Mouse (Mus musculus) gastrocnemius, postnatal 14 days (tissue): Measurements from ENCODE around the gene Msh5. TPM values are rescaled to one million over a fixed set of nuclear protein-coding genes. Genes with fewer than 3 reads are reported as not detected.

Experiments used
- DNase-seq: peaks from one replicate; pipeline ENCODE4 v3.0.0; 2021; ENCODE audit warnings: mixed read lengths
- intact Hi-C: fragments of 180-260 bp; cut with DNase I; formaldehyde crosslinking; loops from one replicate; pipeline ENCODE4 v1.15.1; 2025; ENCODE audit warnings: low total_unique reads
- total RNA-seq, 2 experiments: library from RNA; stranded (reverse); gene quantifications; 2 replicates each; pipeline ENCODE4 v1.2.3; 2021

Msh5 gene
- total RNA-seq, 2 experiments from 2014 or later: 0.84 to 0.94 TPM

DNA sequence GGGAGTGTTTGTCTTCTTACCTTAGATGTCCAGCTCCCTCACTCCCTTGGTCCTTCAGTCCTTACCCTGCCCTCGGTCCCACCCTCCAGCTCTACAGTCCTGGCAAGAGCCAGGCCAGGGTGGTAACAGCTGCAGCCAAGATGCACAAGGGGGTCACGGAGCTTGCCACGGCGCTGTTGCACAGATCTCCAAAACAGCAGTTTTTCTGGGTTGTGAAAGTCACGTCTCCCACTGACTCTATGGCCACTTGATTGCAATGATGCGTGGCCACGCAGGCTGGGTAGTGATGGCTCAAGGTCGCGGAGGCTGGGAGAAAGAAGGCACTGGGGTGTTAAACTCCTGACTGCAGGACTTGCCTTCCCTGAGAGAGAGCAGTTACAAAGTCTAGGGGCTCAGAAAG lies 24.9 kb upstream of the Msh5 start:
- intact Hi-C loops: no loop called here

DNA sequence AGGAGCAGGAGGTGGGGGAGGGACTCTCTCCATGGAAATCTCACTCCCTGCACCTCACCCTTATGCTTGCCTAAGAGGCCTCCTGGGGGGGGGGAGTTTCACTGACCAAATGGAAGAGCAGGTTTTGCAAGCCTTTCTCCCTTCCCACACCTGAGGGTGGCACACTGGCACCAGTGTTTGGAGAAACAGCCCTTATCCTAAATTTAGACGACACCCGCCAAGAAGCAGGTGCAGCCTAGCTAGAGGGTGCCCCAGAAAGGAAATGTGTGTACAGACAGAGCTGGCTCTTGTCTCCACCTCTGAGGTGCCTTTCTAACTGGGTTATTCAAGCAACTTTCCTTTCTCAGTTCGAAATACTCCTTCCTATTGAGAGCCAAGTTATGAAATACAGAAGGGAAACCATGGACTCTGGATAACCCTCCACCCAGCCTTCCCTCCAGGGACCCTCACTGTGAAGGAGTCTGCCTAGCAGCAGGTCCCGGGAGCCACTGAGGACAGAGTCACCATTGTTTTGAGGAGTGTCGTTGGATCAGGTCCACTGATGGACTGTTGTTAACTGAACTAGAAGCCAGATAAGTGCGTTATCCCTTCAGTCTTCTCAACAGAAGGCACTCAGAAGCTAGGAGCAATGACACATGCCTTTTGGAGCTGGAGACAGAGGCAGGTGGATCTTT lies 24.1 kb upstream of the Msh5 start:
- DNase-seq: no peak
- intact Hi-C loops: no loop called here

More for the DNA sequence above, 24.9 kb upstream of the Msh5 start:
- no peak for DNase-seq

DNA sequence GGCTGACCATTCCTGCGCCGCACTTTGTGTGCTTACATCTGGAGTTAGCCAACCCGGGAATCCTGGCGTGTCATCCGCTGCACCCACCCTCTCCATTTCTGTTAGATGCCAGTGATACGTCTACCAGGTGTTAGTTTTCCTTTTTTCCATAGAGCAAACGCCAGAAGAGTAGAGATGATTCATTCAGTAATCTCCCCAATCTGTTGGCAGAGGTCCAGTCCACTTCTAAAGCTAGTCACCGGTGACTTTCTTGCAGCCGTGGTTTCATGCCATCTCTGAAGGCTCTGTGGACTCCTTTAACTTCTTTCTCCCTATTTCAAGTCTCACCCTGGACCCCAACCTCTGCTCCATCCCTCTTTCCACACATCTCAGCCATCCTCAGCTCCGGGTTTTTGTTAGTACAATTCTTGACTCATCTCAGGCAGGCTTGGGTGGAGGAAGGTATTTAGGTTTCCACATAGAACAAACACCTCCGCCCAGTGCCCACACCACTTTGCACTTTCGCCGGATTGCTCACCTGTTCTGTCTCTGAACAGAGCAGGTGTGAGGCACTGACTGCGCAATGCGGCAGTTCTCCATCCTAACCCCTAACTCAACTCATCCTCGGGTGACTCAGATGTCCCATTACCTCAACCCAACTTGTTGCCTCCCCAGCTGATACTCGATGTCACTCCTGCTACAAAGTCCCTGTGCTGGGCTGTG lies 21.8 kb upstream of the Msh5 start:
- no peak for DNase-seq
- intact Hi-C loops: no loop called here

DNA sequence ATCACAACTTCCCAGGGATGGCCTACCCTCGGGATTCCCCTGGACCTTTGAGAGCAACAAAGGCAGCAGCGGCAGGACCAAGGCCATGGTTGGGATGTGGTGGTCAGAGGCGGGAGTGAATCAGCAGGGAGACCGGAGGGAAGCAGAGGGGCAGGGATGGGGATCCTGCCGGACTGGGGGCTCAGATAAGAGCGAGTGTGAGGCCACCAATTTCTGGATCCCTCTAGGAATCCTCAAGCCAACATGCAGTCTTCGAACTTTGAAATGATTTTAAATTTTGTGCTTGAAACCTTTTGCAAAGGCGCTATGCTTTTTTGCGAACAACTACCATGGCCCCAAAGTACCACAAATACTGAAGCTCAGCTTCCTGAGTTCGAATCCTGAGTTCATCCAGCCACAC lies 19.5 kb upstream of the Msh5 start, which contains the start of gene Mpig6b:
TSS of gene Mpig6b (minus strand) at position 101 of the 400 bp plus-strand sequence.
- intact Hi-C loops: no loop called here
- no peak for DNase-seq

DNA sequence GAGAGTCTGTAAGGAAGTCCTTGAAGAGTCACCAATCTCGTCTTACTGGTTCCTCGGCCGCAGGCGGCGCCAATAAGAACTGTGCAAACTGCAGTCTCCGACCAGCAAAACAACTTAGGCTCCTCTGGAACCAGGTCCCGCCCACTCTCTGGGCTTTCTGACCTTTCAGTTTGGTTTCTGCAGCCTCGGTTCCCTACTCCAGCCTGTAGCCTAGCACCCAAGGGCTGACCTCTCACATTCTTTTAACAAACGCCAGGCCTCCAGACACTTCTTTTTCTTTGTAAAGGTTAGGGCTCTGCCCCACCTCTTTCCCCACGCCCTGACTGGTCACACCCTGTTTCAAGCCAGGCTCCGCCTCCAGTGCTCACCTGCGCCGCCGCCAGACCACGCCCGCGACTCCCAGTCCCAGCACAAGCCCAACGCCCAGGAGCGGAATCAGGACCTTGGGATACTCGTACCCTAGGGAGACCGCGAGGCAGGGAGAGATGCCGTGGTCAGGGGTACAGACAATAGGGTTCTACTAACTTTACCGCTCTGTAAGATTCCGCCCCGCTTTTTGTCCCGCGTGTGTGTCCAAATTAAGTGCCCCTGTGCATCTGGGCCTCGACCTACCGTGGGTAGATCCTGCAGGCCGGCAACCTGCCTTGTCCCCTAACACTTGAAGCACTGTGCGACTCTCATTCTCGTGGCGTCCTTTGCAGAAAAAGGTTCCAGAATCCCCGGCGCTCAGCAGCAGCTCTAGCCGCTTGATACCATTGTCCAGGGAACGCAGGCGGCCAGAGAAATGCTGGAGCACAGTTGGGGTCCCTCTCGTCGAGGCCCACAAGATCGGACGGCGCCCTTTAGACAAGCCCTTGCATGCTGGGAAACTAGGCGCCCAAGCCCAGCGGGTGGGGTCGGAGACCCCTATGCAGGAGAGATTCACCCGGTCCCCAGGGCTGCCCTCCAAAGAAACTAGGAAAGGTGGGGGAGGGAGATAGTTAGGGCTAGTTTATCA lies 18.7 kb upstream of the Msh5 start, which contains the start of gene Ly6g6c:
TSS of gene Ly6g6c (plus strand) at position 438 of the 997 bp plus-strand sequence.
- DNase-seq: peak; percentile 51
- intact Hi-C loops: no loop called here

DNA sequence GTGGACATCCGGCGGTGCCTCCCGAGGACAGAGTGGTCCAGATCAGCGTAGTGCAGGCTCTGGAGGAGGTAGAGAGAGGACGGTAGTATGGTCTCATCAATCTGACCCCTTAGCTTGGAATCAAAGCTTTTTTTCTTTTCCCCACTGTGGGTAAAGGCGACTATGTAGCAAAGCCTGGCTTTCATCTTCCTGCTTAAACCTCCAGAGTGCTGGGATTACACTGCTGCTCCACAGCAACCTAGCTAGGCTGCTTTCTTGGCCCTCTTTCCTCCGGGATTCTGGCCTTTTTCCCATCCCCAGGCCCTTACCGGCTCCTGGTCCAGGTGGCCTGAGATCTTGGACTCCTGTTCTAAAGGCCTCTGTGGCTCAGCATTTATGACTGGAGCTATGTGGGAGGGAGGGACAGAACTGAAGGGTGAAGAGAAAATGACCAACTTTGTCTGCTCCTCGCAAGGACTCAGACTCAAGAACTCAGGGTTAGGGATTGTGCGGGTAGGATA lies 17.9 kb upstream of the Msh5 start:
- intact Hi-C loops: no loop called here
- DNase-seq: no peak

DNA sequence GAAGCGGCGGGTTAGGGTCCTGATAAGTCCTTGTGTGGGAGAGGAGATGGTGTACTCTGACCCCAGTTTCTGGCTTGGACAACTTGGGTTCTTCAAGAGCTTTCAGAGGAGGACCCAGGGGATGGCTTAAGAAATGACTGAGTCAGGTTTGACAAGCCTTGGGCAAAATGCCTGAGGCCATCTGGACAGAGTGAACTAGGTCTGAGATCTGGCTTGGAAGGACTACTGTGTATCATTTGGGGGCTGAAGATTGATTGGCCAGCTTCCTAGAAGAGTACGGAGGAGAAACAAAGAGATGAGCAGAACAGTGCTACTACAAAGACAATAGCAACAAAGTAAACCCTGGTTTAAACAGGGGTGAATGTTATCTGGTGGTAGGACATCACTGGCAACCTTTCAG lies 16.9 kb upstream of the Msh5 start:
- DNase-seq: no peak
- intact Hi-C loops: no loop called here

DNA sequence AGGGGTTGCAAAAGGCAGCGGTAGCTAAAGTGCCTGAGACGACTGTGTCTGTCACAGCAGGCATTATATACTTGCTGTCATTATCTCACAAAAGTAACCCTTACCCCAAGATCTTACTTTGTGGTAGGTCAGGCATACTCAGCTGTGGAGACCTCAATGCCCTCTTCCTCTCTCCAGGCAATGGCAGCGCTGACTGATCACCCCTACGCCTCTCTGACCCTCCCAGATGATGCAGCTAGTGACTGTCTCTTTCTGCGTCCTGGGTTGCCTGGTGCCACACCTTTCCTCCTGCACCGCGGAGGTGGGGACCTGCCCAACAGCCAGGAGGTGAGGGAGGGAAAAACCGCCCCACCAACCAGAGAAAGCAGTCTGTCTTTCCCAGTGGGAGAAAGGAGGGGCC lies 14.8 kb upstream of the Msh5 start:
- intact Hi-C loops: no loop called here
- DNase-seq: no peak

DNA sequence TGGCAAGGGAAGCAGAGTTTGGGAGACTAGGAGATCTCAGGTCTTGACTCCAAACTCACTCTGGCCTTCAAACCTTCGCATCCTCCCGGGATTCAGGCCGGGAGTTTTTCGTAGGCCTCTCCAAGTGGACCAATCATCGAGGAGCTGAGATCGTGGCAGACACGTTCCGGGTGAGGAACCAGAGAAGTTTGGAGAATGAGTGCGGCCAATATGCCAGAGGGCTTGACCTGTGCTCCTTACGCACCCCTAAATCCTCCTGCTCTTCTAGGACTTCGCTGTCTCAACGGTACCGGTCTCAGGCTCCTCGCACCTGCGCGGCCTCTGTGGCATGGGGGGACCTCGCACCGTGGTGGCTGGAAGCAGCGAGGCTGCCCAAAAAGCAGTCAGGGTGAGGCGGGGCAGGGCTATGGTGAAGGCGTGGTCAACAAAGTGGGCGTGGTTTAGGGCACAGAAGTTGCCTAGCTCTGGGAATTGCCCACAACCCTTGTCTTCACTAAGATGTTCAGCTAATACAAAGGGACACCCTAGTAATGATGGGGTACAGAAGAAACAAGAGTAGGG lies 14.3 kb upstream of the Msh5 start:
- no peak for DNase-seq
- intact Hi-C loops: no loop called here

DNA sequence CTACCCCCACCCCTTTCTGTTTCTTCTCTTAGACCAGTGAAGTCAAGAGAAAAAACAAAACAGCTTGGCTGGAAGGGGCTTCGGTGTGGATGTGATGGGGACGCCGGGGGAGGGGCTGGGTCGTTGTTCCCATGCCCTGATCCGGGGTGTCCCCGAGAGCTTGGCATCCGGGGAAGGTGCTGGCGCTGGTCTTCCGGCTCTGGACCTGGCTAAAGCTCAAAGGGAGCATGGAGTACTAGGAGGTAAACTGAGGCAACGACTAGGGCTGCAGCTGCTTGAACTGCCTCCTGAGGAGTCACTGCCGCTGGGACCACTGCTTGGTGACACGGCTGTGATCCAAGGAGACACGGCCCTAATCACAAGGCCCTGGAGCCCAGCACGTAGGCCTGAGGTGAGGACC lies 13.5 kb upstream of the Msh5 start:
- DNase-seq: no peak
- intact Hi-C loops: no loop called here

DNA sequence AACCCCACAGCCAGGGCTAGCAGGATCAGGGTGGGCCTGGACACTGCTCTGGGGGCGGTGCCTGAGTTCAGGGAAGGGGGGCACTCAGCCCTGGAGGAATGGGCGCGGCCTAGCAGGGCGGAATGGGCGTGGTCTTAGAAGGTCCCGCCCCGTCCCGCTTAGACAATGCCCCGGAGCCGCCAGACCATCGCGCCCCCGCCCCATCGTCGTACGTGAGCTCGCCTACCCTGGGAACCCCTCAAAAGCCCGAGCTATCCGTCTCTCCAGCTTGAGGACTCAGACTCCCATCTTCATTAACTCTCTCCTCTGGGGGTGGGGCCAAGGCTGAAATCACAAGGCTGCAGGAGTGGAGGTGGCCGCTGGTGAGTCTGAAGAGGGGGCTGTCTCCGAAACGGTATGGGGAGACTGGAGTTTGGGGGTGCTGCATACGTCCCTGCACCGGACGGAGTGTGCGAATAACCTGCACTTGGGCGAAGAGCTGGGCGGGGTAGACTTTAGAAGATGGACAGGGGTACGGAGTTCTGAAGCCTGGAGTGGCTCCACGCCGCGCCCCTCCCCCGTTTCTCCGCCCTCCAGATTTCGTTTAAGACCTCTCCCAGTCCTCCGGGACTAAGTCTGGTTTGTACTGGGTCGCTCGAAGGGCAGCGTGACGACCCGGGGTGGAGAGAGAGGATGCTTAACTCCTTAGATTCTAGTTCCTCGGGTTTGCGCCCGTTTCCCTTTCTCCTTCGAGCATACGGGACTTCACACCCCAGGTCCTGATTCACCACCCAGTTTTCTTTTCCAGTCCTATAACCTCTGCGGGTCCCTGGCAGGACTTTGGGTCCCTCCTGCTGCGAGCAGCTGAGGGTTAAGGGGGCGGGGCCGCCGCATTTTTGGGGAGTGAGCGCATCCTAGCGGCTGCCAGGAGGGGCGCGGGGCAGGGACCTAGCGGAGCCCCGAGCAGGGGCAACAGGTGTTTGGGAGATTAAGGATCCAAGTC lies 12.7 kb upstream of the Msh5 start, which contains the start of gene Ddah2:
TSS of gene Ddah2 (plus strand) at position 125 of the 982 bp plus-strand sequence.
- intact Hi-C loops: loop anchor here (2.0 kb wide), 1 partner anchor 38 kb away; no protein-coding TSS in a partner anchor
- peak; percentile 93 for DNase-seq

DNA sequence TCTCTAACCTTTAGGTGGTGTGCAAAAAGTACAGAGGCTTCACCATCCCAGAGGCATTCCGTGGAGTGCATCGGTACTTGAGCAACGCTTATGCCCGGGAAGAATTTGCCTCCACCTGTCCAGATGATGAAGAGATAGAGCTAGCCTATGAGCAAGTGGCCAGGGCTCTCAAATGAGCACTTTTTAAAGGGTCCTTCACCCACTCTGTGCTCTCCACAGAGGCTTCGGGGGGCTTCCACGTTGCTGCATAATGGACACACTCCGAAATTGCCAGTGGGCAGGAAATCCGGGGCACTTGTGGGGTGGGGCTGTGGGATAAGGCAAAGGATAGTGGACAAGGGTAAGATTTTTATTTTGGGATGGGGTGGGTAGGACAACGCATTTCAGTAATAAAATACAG lies 11.8 kb upstream of the Msh5 start:
- intact Hi-C loops: loop anchor here (2.0 kb wide), 1 partner anchor 38 kb away; no protein-coding TSS in a partner anchor

DNA sequence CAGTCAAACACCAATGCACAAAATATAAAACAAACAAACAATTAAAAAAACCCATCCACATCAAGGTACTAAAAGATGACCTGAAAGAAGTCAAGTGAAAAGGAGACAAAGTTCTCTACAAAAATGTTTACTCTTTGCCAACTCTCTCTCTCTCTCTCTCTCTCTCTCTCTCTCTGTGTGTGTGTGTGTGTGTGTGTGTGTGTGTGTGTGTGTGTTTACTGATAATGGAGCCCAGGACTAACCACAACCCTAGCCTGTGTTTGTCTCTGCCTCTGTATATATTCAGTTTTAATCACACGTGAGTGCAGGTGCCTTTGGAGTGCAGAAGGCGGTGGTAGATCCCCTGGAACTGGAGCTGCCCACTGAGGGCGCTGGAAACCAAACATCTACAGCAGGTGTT lies 10.5 kb upstream of the Msh5 start:
- intact Hi-C loops: no loop called here
- DNase-seq: no peak

More for the DNA sequence above, 11.8 kb upstream of the Msh5 start:
- DNase-seq: no peak

DNA sequence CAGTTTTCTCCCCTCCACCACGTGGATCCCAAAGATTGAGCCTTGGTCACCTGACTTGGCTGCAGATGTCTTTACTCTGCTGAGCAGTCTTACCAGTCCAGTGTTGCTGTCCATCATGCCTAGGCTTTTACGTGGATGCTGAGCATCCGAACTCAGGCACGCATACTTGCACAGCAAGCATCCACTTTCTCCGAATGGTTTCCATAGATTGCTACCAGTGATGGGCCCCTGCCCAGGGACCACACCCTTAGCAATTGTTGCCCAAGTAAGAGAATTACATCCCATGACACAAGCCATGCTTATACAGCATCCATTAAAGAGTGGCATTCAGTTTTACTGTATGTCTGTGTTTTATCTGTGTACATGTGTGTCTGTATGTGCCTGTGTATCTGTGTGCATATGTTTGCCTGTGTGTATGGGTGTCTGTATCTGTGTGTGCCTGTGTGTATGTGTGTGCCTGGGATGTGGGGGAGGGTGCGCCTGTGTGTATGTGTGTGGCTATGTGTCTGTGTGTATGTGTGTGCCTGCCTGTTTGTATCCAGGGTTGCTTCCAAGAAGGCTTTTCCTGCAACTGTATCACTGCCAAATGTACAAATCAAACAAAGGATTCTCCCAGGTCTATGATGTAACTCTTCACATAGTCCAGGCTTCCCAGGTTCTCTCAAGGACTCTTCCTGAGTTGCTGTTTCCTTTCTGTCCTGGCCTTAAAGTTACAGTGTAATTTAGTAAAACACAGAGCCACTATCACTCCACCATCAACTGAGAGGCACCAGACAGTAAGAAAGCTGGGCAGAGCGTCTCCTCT lies 9.3 kb upstream of the Msh5 start:
- intact Hi-C loops: no loop called here
- no peak for DNase-seq

DNA sequence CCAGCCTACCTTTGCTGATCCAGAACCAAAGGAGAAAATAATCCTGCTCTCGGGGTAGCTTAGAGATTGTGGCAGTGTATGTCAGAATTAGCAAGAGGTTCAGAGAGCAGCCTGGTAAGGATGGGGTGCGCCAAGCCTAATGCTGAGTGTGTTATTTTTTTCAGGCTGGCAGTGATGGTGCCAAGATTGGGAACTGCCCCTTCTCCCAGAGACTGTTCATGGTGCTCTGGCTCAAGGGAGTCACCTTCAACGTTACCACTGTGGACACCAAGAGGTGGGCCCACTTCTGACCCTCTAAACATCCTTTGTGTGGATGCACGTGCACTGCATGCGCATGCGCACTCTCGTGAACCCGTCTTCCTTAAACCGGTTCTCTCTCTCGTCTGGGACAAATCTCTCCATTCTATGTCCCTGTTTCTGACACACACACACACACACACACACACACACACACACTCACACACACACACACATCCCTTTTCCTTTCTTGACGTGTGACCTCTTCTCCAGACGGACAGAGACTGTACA lies 5.8 kb upstream of the Msh5 start:
- DNase-seq: no peak
- intact Hi-C loops: no loop called here

DNA sequence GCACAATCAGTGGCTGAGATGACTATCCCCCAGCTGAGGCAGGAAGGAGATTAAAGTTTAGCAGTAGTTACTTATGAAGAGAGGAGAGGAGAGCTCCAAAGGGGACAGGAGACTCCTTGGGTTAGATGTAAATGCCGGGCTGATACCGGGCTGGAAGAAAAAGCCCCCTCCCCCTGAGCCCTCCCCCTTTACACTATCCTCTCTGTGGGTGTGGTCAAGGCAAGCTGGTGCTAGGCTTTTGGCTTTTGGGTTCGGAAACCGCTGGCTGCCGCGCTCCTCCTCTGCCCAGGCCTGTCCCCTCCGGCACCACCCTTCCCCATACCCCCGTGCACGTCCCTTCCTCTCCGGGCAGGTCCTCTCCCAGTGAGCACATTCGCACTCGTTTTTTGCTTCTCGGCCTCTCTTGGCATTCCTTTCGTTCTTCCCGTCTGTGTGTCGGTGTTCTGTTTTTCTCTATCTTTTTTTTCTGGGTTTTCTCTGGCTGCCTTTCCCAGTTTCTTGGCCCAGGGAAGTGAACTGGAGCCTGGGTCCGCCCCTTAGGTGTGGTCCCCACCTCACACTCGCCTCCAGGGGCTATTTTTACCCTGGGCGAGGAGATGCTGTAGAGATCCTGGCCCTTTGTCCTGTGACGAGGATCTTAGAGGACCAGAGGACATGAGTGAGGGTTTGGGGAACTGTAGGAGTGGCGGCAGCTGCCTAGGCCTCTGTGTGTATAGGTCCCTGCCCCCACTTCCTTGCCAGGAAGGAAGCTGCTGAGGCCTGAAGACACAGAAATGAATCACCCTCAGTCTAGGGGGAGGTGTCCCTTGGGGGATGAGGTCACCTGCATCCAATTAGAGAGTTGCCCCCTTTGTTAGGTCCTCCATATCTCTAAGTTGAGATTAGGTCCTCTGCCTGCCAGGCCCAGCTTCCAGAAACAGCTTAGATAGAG lies 4.9 kb upstream of the Msh5 start:
- peak; percentile 63 for DNase-seq
- intact Hi-C loops: no loop called here
